Mouse (Mus musculus) cerebellum, adult 11-12 months (tissue): ENCODE data around the gene Gm26741.
"Not testable (repeated sequence)": the region's sequence is repeated elsewhere in the genome, so short reads cannot be mapped to it uniquely, and the experiment has no call there.

Experiments
- DNase-seq: peaks from one replicate; pipeline ENCODE4 v3.0.0; 2022

Gene Gm26741

DNA sequence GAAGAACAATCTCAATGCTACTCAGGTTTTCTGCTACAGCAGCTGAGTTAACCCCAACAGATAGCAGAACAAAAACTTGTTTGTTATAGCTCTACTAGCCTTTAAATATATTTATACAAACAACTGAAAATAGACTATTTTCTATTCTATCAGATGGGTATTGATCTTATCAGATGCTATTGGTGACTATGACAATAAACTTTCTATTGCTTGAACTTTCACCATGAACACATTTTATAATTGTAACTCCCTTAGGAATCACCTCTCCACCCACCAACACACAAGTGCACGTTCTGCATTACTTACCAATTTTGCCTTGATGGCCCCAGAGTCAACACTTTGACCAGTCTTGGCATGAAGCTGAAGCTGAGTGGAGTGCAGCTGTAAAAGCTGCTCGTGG lies at the start of gene Gm26741:
Gm26741 (plus strand) TSS at position 301 of the 400 bp plus-strand sequence.
- no peak for DNase-seq

DNA sequence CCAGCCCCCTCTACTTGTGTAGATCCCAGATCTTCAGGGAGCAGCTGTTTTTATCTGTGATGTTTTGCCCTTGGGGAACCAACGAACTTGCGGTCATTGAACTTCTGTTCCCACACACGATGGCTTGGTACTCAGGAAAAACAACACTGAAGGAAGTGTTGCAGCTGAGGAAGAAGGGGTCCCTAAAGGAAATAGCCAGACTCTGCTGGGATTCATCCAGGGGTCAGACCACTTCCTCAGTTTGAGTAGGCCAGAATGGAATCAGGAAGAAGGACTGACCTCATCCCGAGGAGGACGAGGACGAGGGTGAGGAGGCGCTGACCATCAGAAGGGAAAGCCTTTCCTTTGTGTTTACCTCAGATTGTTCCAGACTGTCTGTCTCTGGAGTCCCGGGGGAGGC lies 49.4 kb upstream of the Gm26741 start:
- no peak for DNase-seq

DNA sequence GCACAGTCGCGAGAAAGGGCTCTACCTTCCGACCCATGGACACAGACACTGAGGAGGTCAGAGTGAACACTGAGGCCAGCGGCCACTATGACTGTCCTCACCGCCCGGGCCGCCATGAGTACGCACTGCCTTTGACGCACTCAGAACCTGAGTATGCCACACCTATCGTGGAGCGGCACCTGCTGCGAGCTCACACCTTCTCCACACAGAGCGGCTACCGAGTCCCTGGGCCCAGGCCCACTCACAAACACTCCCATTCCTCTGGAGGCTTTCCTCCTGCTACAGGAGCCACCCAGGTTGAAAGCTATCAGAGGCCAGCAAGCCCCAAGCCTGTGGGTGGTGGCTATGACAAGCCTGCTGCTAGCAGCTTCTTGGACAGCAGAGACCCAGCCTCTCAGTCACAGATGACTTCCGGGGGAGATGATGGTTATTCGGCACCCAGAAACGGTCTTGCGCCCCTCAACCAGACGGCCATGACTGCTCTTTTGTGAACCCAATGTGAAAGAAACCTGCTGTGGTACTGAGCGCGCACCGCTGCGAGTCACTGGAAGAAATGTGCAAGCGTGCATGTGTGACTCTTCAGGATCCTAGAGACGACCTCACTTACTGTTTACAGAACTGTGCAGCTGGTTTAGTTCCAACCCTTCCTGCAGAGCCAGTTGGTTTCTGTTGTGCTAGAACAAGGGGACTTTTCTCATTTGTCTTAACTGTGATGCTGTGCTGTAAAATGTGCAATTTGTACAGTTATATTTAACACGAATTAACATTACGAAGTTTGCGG lies 38.9 kb upstream of the Gm26741 start:
- DNase-seq = no peak

DNA sequence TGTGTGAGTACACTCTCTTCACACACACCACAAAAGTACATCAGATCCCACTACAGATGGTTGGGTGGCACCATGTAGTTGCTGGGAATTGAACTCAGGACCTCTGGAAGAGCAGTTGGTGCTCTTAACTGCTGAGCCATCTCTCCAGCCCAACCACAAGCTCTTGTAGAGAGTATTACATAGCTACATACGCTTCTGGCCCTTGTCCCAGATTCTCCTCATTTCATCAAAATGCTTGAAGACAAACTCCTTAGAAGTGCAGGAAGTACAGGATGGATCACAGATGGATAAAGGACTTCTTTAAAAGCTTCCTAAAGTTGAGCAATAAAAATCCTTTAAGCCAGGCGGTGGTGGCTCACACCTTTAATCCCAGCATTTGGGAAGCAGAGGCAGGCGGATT lies 36.6 kb upstream of the Gm26741 start:
- DNase-seq = no peak

DNA sequence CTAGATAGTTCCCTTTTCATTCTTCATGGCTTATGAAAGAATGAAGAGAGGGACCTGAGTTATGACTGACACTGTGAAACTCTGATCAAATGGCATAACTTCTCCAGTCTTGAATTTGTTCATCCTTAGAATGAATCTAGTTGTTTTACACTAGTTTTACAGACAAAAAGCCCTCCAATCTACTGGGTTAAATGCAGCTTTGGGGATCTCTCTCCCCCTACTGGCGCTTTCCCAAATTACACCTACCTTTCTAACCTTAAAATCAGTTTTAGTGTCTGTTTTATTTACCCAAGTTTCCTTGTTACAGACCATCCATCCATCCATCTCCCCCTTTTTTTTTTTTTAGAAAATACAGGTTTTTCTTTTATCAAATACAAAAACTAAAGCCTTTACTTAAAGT lies 27.6 kb upstream of the Gm26741 start:
- no peak for DNase-seq

DNA sequence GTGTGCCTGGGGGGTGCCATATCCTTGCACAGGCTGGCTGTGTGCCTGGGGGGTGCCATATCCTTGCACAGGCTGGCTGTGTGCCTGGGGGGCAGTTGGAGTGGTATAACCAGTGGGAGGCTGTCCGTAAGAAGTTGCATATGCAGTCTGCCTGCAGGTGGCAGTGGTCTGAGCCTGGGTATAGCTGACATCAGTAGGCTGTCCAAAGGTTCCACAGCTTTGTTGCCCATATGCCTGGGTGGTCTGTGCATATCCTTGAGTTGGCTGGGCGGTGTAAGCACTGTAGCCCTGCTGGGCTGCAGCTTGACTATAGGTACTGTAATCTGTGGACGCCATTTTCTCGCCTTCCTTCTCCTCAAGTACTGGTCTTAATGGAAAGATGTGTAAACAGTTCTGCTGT lies 15.2 kb upstream of the Gm26741 start:
- not testable (repeated sequence) for DNase-seq

DNA sequence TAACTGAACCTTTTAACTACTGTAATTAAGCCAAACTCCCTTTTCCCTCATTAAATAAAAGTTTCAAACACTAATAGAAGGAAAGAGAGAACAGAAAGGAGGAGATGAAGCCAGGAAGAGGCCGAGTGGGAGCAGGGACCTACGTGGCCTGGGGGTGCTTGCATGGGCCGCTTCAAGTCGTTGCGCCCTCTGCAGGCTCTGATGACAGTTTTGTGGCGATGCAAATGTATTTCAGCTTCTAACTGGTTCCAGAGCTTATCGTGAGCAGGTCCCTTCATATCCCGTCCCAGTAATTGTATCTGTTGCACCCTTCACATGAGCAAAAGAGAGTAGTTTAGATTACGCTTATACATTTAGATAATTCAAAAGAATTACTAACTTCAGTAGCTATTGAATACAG lies 5.4 kb upstream of the Gm26741 start:
- DNase-seq = no peak

DNA sequence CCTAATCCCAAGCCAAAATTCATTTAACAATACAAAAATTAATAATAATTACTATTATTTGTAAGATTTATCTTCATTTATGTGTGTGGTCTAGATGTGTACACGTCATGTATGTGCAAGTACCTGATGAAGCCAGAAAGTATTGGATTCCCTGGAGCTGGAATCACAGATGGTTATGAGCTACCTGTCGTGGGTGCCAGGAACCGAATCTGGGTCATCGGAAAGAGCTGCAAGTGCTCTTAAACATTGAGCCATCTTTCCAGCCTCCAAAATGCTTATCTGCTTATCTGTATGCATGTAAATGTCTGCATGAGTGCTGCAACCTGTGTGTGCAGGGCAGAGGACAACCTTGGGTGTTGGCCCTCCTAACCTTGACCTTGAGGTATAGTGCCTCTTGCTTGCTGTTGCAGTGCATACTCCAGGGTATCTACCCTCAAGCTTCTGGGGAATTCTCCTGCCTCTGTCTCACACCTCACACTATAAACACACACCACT lies 1.7 kb downstream of the Gm26741 start:
- peak; percentile 71 for DNase-seq

DNA sequence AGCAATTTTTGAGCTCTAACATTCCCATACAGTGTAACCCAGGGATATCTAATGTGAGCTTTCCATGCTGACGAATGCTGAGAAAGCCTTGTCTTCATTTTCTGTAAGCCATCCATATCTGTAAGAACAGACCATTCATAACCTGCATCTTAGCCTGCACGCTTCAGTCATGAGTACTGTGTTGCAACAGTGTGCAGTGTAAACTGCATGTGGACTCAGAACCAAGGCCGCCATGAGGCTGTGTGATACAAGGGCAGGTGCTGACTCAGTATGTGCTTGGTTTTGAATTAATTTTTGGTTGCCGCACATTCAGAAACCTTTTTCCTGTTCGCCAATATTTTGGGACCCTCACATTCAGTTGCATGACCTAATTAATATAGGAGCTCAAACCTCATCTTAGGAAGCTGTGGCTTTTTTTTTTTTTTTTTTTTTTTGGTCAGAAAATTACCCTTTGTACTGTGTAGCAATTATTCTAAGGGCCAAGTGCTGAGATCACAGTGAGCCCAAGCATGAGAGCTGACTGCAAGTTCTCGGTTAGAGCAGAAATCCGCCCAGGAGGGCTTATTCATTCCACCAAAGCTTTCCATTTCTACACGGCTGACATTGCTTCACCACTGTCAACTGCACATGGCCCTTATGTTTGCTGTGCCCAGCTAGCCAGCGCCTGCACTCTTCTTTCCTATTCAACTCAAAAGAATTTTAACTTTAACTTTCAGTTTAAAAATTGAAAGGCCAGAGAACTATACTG lies 2.5 kb downstream of the Gm26741 start:
- no peak for DNase-seq

DNA sequence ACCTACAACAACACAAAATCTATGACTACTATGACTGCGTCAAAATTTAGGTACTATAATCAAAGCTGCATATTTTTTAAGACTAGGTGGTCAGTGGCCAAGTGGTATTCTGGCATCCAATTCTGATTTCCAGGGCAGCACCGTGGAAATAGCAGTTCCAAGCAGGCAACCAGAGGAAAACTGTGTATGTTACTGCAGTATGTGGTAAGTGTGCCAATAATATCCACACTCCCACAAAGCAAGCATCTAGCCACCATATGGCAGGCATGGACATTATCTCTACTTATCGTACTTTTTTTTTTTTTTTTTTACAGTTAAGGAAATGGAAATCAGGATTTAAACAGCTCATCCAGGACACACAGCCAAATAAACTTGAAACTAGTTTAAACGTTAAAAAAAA lies 9.8 kb downstream of the Gm26741 start:
- DNase-seq = peak; percentile 47

DNA sequence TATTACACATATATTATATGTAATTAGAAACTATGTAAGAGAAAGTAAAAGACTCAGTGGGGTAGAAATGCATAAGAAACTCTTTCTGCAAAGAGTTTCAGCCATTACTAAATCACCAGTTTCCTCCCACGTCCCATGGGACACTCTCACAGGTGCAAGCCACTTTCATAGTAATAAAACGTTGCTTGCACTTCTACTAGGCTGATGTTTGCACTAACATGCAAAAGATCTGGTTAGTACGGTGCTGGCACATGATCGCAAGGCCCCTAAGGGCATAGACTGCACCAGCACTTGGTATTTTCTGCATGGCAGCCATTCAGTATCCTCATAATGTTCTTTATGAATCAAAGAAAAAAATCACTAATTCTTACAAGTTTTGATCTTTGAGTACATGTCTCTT lies 15.3 kb downstream of the Gm26741 start:
- no peak for DNase-seq

DNA sequence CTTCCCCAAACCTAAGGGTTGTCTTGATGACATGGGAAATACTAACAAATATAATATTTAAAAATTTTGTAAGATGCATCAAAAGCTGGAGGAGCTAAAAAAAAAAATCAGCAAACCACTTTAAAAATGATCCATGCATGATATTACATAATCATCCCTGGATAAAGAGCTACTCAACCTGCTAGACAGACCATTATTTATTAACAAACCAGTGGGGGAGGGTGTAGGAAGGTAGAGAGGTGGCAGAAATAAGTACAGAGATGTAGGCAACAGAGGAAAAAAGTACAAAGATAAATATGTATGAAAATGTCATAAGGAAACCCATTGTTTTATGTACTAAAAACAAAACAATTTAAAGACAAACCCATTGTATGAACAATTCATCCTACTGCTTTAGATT lies 16.1 kb downstream of the Gm26741 start:
- DNase-seq = no peak

DNA sequence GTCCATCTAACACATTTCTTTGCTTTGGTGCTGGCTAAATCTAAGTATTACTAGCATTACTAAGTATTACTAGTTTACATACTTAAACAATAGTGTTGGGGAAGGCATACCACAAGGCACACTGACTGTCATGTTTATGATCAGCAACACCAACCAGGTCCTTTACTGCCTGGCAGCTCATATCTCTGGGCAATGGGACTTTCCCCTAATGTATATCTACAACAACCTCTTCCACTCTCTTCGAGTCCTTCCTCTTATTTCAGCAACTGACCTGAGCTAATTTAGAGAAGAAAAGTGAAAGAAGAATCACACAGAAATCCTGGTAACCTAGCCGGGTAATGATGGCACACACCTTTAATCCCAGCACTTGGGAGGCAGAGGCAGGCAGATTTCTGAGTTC lies 17.9 kb downstream of the Gm26741 start:
- DNase-seq = no peak

DNA sequence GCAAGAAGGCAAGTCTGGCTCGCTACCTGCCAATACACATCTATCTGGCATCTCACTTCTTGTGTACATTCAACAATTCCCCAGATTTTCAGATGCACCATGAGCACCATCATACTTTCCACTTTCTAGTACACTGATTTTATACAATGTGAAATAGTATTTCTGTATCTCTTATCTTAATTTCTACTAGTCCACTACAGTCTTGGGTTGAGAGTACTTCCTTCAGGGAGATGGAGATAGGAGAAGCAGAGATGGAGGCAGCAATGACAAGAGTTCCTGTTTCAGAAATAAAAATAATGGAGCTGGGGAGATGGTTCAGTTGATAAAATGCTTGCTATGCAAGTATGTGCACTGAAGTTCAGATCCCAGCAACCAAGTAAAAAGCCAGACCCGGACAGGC lies 19.2 kb downstream of the Gm26741 start:
- DNase-seq = no peak

DNA sequence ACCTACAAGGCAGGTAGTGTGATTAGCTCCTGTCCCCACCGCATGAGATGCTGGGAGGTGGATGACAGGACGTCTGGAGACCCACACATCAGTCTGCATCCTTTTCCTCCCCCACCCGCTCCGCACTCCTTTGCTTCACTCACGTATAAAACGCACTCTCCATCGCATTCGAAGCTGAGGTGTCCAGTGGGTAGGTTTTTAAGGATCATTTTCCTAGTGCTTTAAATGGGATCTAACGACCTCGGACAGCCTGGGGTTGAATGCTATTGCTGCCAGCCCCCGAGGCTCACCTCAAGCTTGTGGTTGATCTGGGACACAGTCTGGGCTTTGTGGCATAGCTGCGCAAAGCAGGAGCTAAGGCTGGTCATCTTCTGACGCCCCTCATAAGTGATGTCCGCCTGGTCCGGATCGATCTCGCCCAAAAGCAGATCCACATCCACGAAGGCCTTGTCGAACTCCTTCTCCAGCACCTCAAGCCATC lies 22.8 kb downstream of the Gm26741 start:
- no peak for DNase-seq

DNA sequence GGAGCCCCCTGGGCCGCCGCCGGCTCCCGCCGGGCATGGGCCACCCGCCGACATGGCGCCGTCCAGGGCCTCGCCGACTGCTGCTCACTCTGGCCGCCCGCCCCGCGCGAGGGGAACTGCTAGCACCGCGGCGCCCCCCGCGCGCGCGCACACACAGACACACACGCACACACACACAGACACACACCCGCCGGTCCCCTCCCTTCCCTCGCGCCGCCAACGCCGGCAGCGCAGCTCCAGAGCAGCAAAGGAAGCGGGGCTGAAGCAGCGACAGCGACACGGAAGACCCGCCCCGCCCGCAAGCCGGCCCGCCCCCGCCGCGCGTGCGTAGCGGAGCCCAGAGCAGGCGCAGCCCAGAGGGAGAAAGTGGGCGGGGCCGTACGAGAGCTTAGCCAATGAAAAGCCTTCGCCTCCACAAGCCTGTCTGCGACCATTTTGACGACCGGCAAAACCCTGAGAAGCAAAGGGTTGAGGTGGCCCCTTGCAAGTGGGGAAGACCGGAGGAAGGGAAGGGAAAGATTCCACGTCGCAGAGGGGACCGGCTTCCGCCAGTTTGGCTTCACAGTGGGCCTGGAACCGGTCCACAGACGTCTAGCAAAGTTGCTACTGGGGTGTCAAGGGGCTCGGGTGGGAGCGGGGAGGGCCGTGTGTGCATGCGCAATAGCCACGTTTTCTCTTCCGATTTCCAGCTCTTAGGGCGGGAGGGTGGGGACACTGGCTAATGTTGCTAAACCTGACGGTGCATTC lies 23.5 kb downstream of the Gm26741 start, which contains the start of gene Gopc:
Gopc (minus strand) TSS at position 280 of the 747 bp plus-strand sequence.
- peak; percentile 98 for DNase-seq

DNA sequence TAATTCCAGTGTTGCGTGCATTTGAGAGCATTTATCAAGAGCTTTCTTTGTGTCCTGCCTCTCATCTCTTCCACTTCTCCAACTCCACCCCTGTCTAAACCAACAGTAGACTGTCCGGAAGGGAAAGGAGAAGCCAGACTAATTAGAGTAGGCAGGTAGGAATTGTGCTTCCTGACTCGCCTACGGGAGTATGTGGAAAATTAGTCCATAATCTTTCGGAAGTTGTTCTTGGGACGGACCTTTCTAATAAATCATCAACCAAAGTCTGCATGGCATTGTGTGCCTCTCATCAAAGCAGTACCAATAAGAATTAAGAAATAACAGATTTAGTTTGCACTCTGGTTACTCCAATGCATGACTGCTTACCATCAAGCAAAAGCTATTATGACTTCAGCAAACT lies 24.5 kb downstream of the Gm26741 start:
- no peak for DNase-seq

DNA sequence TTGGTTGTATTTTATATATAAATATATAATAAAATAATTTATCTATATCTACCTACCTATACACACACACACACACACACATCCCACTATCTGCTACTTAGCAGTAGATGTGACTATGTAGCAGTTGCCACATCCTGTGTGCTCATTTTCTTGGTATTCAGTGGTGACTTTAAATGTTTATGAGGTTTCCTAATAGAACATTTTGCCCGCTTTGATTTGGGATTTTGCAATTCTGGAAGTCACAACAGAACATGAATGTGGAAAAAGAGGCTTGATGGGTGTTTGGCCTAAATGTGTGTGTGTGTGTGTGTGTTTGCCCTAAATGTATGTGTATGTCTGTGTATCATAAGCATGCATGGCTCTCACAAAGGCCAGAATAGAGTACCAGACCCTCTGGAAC lies 25.0 kb downstream of the Gm26741 start:
- DNase-seq = no peak

DNA sequence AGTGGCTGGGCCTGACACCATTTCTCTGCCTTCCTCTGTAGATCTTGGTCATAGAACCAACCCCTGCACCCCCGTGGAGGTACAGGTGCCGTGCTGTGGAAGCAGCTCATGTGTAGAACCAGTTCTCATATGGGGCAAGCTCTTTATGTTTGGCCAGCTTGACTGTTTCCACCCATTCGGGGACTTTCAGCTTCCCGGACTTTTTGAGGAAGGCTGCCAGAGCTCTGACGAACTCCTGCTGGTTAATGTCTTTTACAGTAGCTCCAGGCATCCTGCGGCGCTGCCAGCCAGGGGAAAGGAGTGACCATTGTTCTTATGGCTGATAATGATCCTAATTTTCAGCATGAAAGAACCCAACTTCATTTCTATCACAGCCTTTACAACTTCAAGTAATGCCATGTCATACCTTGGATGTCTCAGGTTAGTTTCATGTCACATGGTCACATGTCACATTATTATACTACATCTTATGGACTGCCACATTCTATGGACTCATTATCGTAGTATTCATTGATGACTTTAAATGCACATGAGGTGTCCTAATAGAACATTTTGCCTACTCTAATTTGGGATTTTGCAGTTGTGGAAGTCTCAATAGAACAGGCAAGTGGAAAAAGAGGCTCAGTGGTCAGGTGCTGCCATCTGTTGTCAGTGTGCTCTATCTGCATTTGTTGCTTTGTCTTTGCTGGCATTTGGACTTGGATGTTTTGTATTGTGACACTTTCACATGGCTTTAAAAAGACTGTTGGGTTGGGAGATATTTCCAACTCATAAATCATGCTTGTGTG lies 26.4 kb downstream of the Gm26741 start:
- peak; percentile 41 for DNase-seq

DNA sequence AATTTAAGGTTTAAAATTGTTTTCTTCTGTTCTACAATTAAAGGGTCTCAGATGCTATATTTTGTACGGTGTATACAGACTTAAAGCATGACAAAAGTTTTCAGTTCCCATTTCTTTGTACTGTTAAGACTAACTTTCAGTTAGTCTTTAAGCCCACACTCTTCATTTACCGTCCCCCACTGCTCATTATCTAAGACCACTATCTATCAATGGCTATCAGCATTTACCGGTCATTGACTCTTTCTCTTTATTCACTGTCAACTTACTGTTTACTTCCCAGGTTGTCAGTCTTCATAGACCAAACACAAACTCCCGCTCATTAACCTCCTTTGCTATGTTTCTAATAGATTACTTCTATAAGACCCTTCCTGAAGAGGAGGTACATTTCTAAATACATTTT lies 28.6 kb downstream of the Gm26741 start:
- DNase-seq = no peak

DNA sequence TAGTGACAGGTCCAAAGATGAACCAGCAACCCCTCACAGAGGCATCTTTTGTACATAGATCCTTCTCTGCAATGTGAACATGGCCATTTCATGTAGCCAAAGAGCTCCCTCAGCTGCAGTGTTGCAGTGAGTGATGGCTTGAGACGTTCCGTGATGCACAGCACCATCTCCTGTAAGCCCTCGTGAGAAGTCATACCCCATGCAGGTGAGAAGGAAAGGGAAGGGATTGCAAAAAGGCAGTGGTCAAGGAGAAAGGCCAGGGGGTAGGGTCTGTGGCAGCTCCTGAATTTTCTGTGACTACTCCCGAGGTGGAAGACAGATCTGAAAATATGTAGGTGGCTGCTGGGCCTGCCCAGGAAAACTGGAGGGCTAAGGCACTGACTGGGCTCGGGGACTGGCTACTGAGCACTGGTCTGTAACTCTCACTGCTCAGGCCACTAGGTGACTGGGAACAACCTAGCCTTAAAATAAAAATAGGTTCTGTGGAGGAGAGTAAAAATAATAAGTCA lies 30.4 kb downstream of the Gm26741 start, which contains the start of gene Nepn:
Nepn (plus strand) TSS at position 51 of the 509 bp plus-strand sequence.
- no peak for DNase-seq

DNA sequence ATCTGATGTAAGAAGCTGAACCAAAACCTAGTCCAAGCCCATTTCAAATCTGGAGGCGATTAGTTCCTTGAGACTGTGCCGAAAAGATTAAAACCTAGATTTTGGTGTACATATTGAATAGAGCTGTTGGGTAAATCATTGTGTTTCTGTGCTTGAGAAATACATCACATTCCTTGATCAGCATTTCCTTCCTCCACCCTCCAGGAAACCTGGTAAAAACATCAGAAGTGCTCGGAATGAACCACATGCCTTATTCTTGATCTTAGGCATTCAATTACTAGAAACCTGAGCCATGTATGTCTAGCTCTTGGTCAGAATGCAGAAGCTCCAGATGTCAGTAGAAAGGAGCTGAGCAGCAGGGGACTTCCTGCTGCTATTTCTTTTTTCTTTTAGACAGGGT lies 30.9 kb downstream of the Gm26741 start:
- DNase-seq = no peak
